Comparison of ENCODE assay signal across 18 mouse cellular contexts in the genomic region with DNA sequence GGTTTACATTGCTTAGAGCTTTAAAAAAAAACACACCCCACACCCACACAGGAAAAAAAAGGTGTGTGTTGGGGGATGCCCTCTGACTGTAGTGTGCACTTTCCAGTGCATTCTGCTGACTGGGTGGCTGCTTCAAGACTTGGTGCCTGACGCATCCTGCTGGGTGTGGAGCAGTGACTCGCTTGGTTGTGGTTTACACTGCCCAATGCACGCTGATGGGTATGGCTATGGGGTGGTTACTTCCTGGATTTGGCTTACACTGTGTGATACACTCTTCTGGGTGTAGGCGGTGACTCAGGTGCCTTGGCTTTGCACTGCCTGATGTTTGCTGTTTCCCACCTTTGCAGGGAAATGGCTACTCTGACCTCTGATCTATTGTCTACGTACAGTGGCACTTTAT. TPM values are rescaled to one million over a fixed set of nuclear protein-coding genes. Genes with fewer than 3 reads are reported as not detected.
DNase-seq lines count a peak whose midpoint lies in the region; ATAC-seq and TF ChIP-seq lines count a peak whose summit lies in the region.
"Had no signal": no experiment of that assay in that cellular context is flagged by ENCODE, and none has a peak within 500 bp of the region (broad histone marks: within the 10 kb centered on the region; RNA-seq: fewer than 3 reads in every experiment).

No protein-coding gene starts in this region.

- WGBS in liver, embryonic 12.5 days (ENCODE audit: insufficient replicate concordance): 63% methylated on average over 5 of the region's 5 CpGs
- WGBS in liver, postnatal 0 days (ENCODE audit: insufficient replicate concordance): 71% methylated on average over 5 of the region's 5 CpGs
- 87% methylated on average over 5 of the region's 5 CpGs for WGBS in intestine, embryonic 15.5 days

- TF ChIP-seq POLR2A in CH12.LX (IDR thresholded peaks at IDR 0.05; ENCODE audit: low read depth, low read length): no peak

- no peak overlapping the region for H3K9ac ChIP-seq in liver, embryonic 12.5 days
- no peak overlapping the region for H3K9ac ChIP-seq in liver, postnatal 0 days (replicated peaks)
- no peak overlapping the region for H3K9ac ChIP-seq in CH12.LX (ENCODE audit: insufficient read depth, low read depth)
- H3K9ac ChIP-seq in intestine, embryonic 15.5 days: no peak overlapping the region
- H3K9ac ChIP-seq: embryonic facial prominence, embryonic 13.5 days; forebrain, embryonic 12.5 days had no signal

- H3K4me1 ChIP-seq in liver, embryonic 12.5 days: no peaks in the 10 kb centered on the region
- H3K4me1 ChIP-seq in liver, postnatal 0 days (ENCODE audit: insufficient read depth): no peaks in the 10 kb centered on the region
- no peaks in the 10 kb centered on the region for H3K4me1 ChIP-seq in CH12.LX (ENCODE audit: control insufficient read depth in 1 of 2, insufficient read depth in 2 of 2)
- H3K4me1 ChIP-seq in intestine, embryonic 15.5 days (replicated peaks): no peaks in the 10 kb centered on the region
- H3K4me1 ChIP-seq: embryonic facial prominence, embryonic 13.5 days; forebrain, embryonic 12.5 days had no signal

- H3K36me3 ChIP-seq in liver, embryonic 12.5 days: peaks cover 40% of the 10 kb centered on the region
- 0 out of 2 replicates have a peak, but pooled peaks cover 3% of the 10 kb centered on the region for H3K36me3 ChIP-seq in liver, postnatal 0 days (replicated peaks; ENCODE audit: insufficient read depth, low read length)
- peaks cover 9 to 47% of the 10 kb centered on the region in 2 experiments for H3K36me3 ChIP-seq in CH12.LX (replicated peaks in 1 of 2; ENCODE audit: control insufficient read depth in 1 of 2, insufficient read depth in 1 of 2, low read length in 1 of 2)
- H3K36me3 ChIP-seq in intestine, embryonic 15.5 days: no peaks in the 10 kb centered on the region

- no peaks in the 10 kb centered on the region for H3K27me3 ChIP-seq in liver, embryonic 12.5 days (replicated peaks)
- H3K27me3 ChIP-seq in liver, postnatal 0 days (ENCODE audit: insufficient read depth, low read length): no peaks in the 10 kb centered on the region
- no peaks in the 10 kb centered on the region for H3K27me3 ChIP-seq in CH12.LX (replicated peaks)
- no peaks in the 10 kb centered on the region for H3K27me3 ChIP-seq in intestine, embryonic 15.5 days (replicated peaks)
- H3K27me3 ChIP-seq: embryonic facial prominence, embryonic 13.5 days; forebrain, embryonic 12.5 days had no signal

- no peak overlapping the region for H3K27ac ChIP-seq in liver, embryonic 12.5 days
- no peak overlapping the region for H3K27ac ChIP-seq in liver, postnatal 0 days (ENCODE audit: low read depth)
- 0 out of 2 replicates have a peak overlapping the region, but pooled peaks have one; percentile 0 for H3K27ac ChIP-seq in CH12.LX (ENCODE audit: insufficient read depth, low read depth)
- H3K27ac ChIP-seq in intestine, embryonic 15.5 days: no peak overlapping the region
- H3K27ac ChIP-seq: embryonic facial prominence, embryonic 13.5 days; forebrain, embryonic 12.5 days; macrophage had no signal

- H3K79me2 ChIP-seq in CH12.LX (replicated peaks; ENCODE audit: control insufficient read depth, extremely low read depth, insufficient read depth, poor library complexity, severe bottlenecking): no peaks in the 10 kb centered on the region

- no peak overlapping the region for H3K4me2 ChIP-seq in liver, embryonic 12.5 days
- H3K4me2 ChIP-seq in liver, postnatal 0 days (ENCODE audit: low read depth, low read length): no peak overlapping the region
- no peak overlapping the region for H3K4me2 ChIP-seq in CH12.LX (ENCODE audit: insufficient read depth, low read depth, poor library complexity, severe bottlenecking)
- H3K4me2 ChIP-seq in intestine, embryonic 15.5 days (replicated peaks): no peak overlapping the region
- H3K4me2 ChIP-seq: embryonic facial prominence, embryonic 13.5 days; forebrain, embryonic 12.5 days had no signal

- no peak for TF ChIP-seq CTCF in liver, postnatal 0 days (IDR thresholded peaks at IDR 0.05; ENCODE audit: low read depth)
- no peak for TF ChIP-seq CTCF in CH12.LX (conservative IDR thresholded peaks at IDR 0.05 in 1 of 2, IDR thresholded peaks at IDR 0.05 in 1 of 2; ENCODE audit: low read depth in 2 of 2, low read length in 2 of 2)

- no peaks in the 10 kb centered on the region for H3K9me3 ChIP-seq in liver, embryonic 12.5 days (replicated peaks)
- H3K9me3 ChIP-seq in liver, postnatal 0 days (ENCODE audit: low read length): no peaks in the 10 kb centered on the region
- H3K9me3 ChIP-seq in CH12.LX (replicated peaks; ENCODE audit: low read length): no peaks in the 10 kb centered on the region
- H3K9me3 ChIP-seq in intestine, embryonic 15.5 days: no peaks in the 10 kb centered on the region
- H3K9me3 ChIP-seq: embryonic facial prominence, embryonic 13.5 days; forebrain, embryonic 12.5 days had no signal

- no peak for DNase-seq in liver, postnatal 0 days
- DNase-seq in CH12.LX (ENCODE audit: extremely low read depth): no peak
- peak; percentile 83 for DNase-seq in induced T-regulatory cell, adult 2 months (ENCODE audit: low read depth)
- no peak for DNase-seq in cerebellum, adult 18-20 months
- no peak for DNase-seq in right cerebral cortex, postnatal 4 days
- DNase-seq: adrenal gland, postnatal 36 days; heart, postnatal 36 days; kidney, postnatal 25 days; left cerebral cortex, postnatal 4 days; lung, adult 2 months; right cerebral cortex, postnatal 25 days had no signal

- no peak overlapping the region for H3K4me3 ChIP-seq in liver, embryonic 12.5 days
- H3K4me3 ChIP-seq in liver, postnatal 0 days (ENCODE audit: low read depth, low read length): no peak overlapping the region
- no peak overlapping the region for H3K4me3 ChIP-seq in CH12.LX (replicated peaks in 1 of 3; ENCODE audit: low read depth in 2 of 3, low read length in 2 of 3, poor library complexity in 1 of 3)
- H3K4me3 ChIP-seq in intestine, embryonic 15.5 days (replicated peaks): no peak overlapping the region
- H3K4me3 ChIP-seq: embryonic facial prominence, embryonic 13.5 days; forebrain, embryonic 12.5 days had no signal

- TF ChIP-seq EP300 in liver, postnatal 0 days (IDR thresholded peaks at IDR 0.05; ENCODE audit: low read depth): no peak
- no peak for TF ChIP-seq EP300 in CH12.LX (IDR thresholded peaks at IDR 0.05; ENCODE audit: low read length)

- no peak for TF ChIP-seq RAD21 in CH12.LX (IDR thresholded peaks at IDR 0.05; ENCODE audit: low read depth, low read length)

- 0 out of 2 replicates have a peak, but pooled peaks have one; percentile 44 for ATAC-seq in liver, embryonic 12.5 days
- ATAC-seq in liver, postnatal 0 days: no peak
- ATAC-seq in neutrophil, adult 5-6 weeks (ENCODE audit: extremely low read depth, insufficient number of reproducible peaks, low FRiP score, poor library complexity, severe bottlenecking): peak; percentile 60; the same call in 1 of the 2 replicates
- no peak for ATAC-seq in intestine, embryonic 15.5 days
- ATAC-seq: intestine, embryonic 16.5 days had no signal

- in situ Hi-C loops in CH12.LX (cut with MboI; ENCODE audit: low pct_ligation_motif_present, low pct_unique_long_range_greater_than_20kb, low sequenced_read_pairs): no loop called here

- dilution Hi-C loops in CH12.LX (cut with MboI; ENCODE audit: extremely low pct_ligation_motif_present, extremely low pct_unique_long_range_greater_than_20kb, low sequenced_read_pairs): no loop called here

TF ChIP-seq in CH12.LX, 34 proteins besides CTCF, POLR2A, EP300 and RAD21:
- no peak for TF ChIP-seq UBTF (IDR thresholded peaks at IDR 0.05; ENCODE audit: low read depth, low read length)
- no peak for TF ChIP-seq USF2 (conservative IDR thresholded peaks at IDR 0.05; ENCODE audit: low read depth, low read length)
- no peak for TF ChIP-seq MAZ (IDR thresholded peaks at IDR 0.05; ENCODE audit: low read depth, low read length)
- no peak for TF ChIP-seq MXI1 (IDR thresholded peaks at IDR 0.05; ENCODE audit: low read depth, low read length)

RNA-seq across cellular contexts. Expression of gene Ptprn2, which starts 18.5 kb away (rescaled TPM):
- polyA plus RNA-seq in liver, embryonic 12.5 days (2016; fragmentation: Nextera tagmentation; extraction: Ambion mirVana): 0.05 TPM in 1 of 2 replicates, not detected in the other
- 0.14 TPM in 1 of 2 replicates, not detected in the other for polyA plus RNA-seq in liver, postnatal 0 days (2015; fragmentation: Nextera tagmentation; extraction: Ambion mirVana)
- total RNA-seq in CH12.LX (2012; rRNA removed) (not detected in 2 replicates), CH12.LX (2014; rRNA removed) (not detected in 2 replicates)
- polyA plus RNA-seq in CH12.LX (2012; ENCODE audit: insufficient read length, low read depth): 0.10 and 0.17 TPM in 2 replicates
- 0.12 TPM in 1 of 2 replicates, not detected in the other for total RNA-seq in neutrophil, adult 5-6 weeks (2017)
- 1.9 and 3.6 TPM in 2 replicates for polyA plus RNA-seq in intestine, embryonic 15.5 days (2015; fragmentation: Nextera tagmentation; extraction: Ambion mirVana)

Comparison
In these comparisons a context has a peak if more than half of its experiments do, and no peak if none do; other contexts are left out.
1. ATAC-seq: peak in liver, embryonic 12.5 days (single experiment) and neutrophil, adult 5-6 weeks (single experiment); none in liver, postnatal 0 days (single experiment) and intestine, embryonic 15.5 days (single experiment).